Mouse (Mus musculus): Measurements from ENCODE around the gene Gnb1. TPM values are rescaled to one million over a fixed set of nuclear protein-coding genes. Genes with fewer than 3 reads are reported as not detected.

The Gnb1 gene
- 415 and 660 TPM in 2 replicates for polyA plus RNA-seq (2012; rRNA removed)

GRCm38 (mm10) chr4:155490990-155491504 is at the start of gene Gnb1:
Gene Gnb1, plus strand, starts transcription at chr4:155491361.

GRCm38 (mm10) chr4:155468952-155469351 is 22.2 kb upstream of the Gnb1 start, which contains the start of gene Tmem52:
Gene Tmem52, plus strand, starts transcription at chr4:155469114.

GRCm38 (mm10) chr4:155561661-155562442 is 70.7 kb downstream of the Gnb1 start, which contains the start of gene Nadk:
Gene Nadk, plus strand, starts transcription at chr4:155562378.

GRCm38 (mm10) chr4:155601091-155601996 is 110.2 kb downstream of the Gnb1 start, which contains the start of gene Slc35e2:
Gene Slc35e2, plus strand, starts transcription at chr4:155601416.

Other genes starting within 250 kb of the Gnb1 start
- 69.8 and 101 TPM in 2 replicates for gene Faap20, start 241.6 kb upstream of the Gnb1 start, polyA plus RNA-seq (2012; rRNA removed)
- 13.8 and 16.3 TPM in 2 replicates for gene Prkcz, start 130.0 kb upstream of the Gnb1 start, polyA plus RNA-seq (2012; rRNA removed)
- 0.05 TPM in 1 of 2 replicates, not detected in the other for gene Gabrd, start 93.2 kb upstream of the Gnb1 start, polyA plus RNA-seq (2012; rRNA removed)
- gene Cfap74, start 82.2 kb upstream of the Gnb1 start, polyA plus RNA-seq (2012; rRNA removed), result 6.2 and 9.2 TPM in 2 replicates
- gene Tmem52, start 22.2 kb upstream of the Gnb1 start, polyA plus RNA-seq (2012; rRNA removed), result 0.14 TPM in 1 of 2 replicates, not detected in the other
- 64.9 and 76.5 TPM in 2 replicates for gene Nadk, start 71.0 kb downstream of the Gnb1 start, polyA plus RNA-seq (2012; rRNA removed)
- 13.2 and 19.4 TPM in 2 replicates for gene Slc35e2, start 110.1 kb downstream of the Gnb1 start, polyA plus RNA-seq (2012; rRNA removed)
- 71.0 and 114 TPM in 2 replicates for gene Cdk11b, start 133.5 kb downstream of the Gnb1 start, polyA plus RNA-seq (2012; rRNA removed)
- gene Gm10563, start 154.0 kb downstream of the Gnb1 start, polyA plus RNA-seq (2012; rRNA removed), result not detected in 2 replicates
- 7.0 and 14.2 TPM in 2 replicates for gene Mmp23, start 162.0 kb downstream of the Gnb1 start, polyA plus RNA-seq (2012; rRNA removed)
- 42.1 and 53.8 TPM in 2 replicates for gene Mib2, start 177.8 kb downstream of the Gnb1 start, polyA plus RNA-seq (2012; rRNA removed)
- gene Fndc10, start 203.0 kb downstream of the Gnb1 start, polyA plus RNA-seq (2012; rRNA removed), result 8.0 and 11.4 TPM in 2 replicates
- gene Ssu72, start 213.4 kb downstream of the Gnb1 start, polyA plus RNA-seq (2012; rRNA removed), result 96.3 and 117 TPM in 2 replicates
- gene Tmem240, start 243.4 kb downstream of the Gnb1 start, polyA plus RNA-seq (2012; rRNA removed), result 3.4 and 3.6 TPM in 2 replicates